Mouse (Mus musculus) neural tube, embryonic 10.5 days (tissue): Measurements from ENCODE around the gene Col26a1.

Experiments used
- DNase-seq: peaks from one replicate; pipeline ENCODE4 v3.0.0-alpha.2; 2017; ENCODE audit warnings: low spot score; ENCODE audit errors: extremely low spot score

Col26a1 gene

GRCm38 (mm10) chr5:136881380-136882009 is 1.5 kb downstream of the Col26a1 start:
- DNase-seq, result peak; percentile 93

DNA sequence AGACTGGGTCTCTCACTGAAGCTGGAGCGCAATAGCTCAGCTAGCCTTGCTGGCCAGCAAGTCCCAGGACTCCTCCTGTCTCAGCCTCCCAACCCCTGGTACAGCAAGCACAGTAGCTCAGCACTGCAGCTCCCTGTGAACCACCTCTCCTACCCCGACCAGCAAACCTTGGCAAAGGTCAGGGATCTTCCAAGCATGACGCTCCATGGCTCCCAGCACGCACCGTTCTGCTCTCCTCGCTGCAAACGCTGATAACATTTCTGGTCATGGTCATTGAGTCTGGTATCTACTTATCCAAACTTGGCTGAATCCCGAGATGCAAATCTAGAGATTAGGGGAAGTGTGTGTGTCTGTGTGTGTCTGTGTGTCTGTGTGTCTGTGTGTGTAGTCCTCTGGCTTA is 2.9 kb downstream of the Col26a1 start:
- no peak for DNase-seq

GRCm38 (mm10) chr5:136874271-136874670 is 8.7 kb downstream of the Col26a1 start:
- DNase-seq, result no peak

- no peak for DNase-seq
Measured at GRCm38 (mm10) chr5:136872417-136872816, 10.6 kb downstream of the Col26a1 start.

- DNase-seq, result peak; percentile 51
Measured at GRCm38 (mm10) chr5:136869451-136870114, 13.4 kb downstream of the Col26a1 start.

GRCm38 (mm10) chr5:136867706-136868105 is 15.3 kb downstream of the Col26a1 start:
- no peak for DNase-seq

- DNase-seq, result peak; percentile 82
Measured at GRCm38 (mm10) chr5:136863961-136864674, 18.9 kb downstream of the Col26a1 start.

DNA sequence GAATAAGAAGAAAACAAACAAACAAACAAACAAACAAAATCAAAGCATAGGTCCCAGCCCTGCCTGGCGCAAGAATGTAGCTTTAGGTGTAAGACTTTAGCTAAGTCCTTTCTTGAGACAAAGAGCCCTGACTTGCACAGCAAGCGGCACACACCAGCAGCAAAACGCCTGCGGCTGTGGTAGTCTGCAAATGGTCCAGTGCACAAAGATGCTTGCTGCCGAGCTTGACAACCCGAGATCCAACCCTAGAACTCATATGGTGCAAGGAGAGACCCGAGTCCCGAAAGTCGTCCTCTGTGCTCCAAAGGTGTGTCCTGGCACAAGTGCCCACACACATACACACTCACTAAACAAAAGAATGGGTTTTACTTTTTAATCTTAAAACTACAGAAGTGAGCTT is 19.7 kb downstream of the Col26a1 start:
- peak; percentile 24 for DNase-seq

- DNase-seq, result no peak
Measured at GRCm38 (mm10) chr5:136862806-136863205, 20.2 kb downstream of the Col26a1 start.

DNA sequence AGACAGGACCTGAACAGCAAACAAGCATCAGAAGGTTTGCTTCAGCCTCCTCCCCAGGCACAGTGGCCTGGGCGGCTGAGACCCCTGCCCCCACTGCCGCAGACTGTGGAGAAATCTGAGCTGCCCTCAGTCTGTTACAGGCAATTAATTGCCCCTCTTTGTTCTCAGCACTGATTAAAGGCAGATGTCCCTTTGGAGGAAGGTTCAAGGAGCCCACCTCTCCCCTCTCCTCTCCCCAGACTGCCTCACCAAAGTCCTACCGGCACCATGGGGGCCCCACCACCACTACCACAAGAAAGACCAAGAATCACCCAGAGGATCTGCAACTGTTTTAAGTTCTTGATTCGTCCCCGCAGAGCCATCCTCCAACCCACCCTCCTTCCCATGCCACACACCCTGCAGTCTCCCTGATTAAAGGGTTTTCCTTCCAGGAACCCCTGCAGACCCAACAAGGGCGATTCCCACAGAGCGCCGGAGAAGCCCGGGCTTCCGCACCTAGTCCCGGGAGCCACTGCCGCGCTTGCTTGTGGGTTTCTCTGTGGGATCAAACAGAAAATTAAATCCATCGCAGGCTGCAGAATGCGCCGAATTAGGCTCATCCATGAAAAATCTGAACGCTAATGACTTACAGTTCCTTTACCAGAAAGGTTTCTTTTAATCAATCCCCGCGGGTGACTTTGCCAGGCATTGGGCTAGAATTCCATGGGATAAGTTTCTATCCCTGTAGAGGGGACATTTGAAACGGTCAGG is 21.6 kb downstream of the Col26a1 start:
- peak; percentile 63 for DNase-seq

GRCm38 (mm10) chr5:136850716-136851115 is 32.3 kb downstream of the Col26a1 start:
- DNase-seq, result no peak

GRCm38 (mm10) chr5:136846385-136847264 is 36.4 kb downstream of the Col26a1 start:
- DNase-seq, result no peak

DNA sequence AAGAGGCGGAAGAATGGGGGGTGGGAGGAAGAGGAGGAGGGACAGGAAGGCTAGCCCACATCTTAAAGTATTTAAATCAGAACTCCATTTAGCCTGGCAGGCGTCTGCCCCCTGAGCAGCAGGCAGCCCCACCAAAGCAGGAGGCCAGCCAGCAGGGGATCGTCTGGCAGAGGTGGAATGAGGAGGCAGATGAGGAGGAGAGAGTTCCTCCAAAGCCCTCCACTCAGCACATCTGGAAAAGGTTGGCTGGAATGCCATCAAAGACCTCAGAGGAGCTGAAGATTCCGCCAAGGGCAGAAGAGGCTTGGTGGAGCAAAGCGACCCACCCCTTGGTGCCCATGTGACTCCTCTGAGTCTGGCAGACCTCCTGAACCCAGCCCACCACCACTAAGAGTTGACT is 39.1 kb downstream of the Col26a1 start:
- DNase-seq, result no peak

DNA sequence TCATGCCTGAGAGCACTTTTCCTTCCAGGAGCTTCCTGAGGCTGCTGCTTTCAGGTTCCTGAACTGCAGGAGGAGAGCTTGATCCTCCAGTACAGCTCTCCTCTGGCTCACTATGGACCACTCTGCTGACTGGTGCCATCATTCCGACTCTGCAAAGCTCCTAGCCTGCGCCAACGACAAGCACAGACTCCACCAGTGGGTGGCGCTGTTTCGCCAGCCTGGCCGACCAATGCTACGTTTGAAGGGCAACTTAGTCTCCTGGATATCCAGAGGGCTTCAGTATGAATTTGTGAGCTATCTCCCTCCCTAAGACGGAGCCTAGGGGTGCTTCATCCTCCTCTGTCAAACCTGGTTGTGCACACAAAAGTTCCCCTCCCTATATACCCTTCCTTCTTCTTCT is 43.0 kb downstream of the Col26a1 start:
- DNase-seq, result peak; percentile 77

- no peak for DNase-seq
Measured at GRCm38 (mm10) chr5:136833053-136833452, 50.0 kb downstream of the Col26a1 start.

GRCm38 (mm10) chr5:136830156-136830555 is 52.9 kb downstream of the Col26a1 start:
- no peak for DNase-seq

DNA sequence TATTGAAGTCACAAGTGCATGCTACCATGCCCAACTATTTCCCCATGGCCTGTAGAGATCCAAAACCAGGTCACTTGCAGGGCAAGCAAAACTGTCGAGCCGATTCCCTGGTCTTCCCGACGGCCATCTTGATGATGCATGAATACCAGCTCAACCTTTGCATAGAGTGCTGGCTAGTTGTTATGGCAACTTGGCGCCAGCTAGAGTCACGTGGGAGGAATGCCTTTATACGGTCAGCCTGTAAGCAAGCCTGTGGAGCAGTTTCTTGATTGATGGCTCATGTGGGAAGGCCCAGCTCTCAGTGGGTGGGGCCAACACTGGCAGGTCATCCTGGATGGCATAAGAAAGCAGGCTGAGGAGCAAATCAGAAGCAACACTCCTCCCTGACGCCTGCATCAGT is 61.0 kb downstream of the Col26a1 start:
- no peak for DNase-seq

GRCm38 (mm10) chr5:136820911-136821310 is 62.1 kb downstream of the Col26a1 start:
- DNase-seq, result no peak

GRCm38 (mm10) chr5:136819686-136820085 is 63.3 kb downstream of the Col26a1 start:
- DNase-seq, result no peak

- peak; percentile 55 for DNase-seq
Measured at GRCm38 (mm10) chr5:136810539-136811374, 72.3 kb downstream of the Col26a1 start.
